Mouse (Mus musculus) stomach, postnatal 0 days (tissue): ENCODE data around the gene Cadm2.

Source experiments
- CTCF ChIP-seq: IDR thresholded peaks from 2 replicates; pipeline ENCODE4 v1.5.1; 2016; ENCODE audit warnings: antibody characterized with exemption, low read depth, mild to moderate bottlenecking, moderate library complexity
- EP300 ChIP-seq: optimal IDR thresholded peaks from 2 replicates; pipeline ENCODE3; 2016; ENCODE audit warnings: antibody characterized with exemption

GRCm38 (mm10) chr16:66922753-66923152 lies 698.0 kb downstream of the Cadm2 start:
- TF ChIP-seq CTCF (no peak), EP300 (no peak)
